Mouse (Mus musculus): ENCODE results near the gene Gm10837. TPM values are rescaled to one million over a fixed set of nuclear protein-coding genes. Genes with fewer than 3 reads are reported as not detected.

Gm10837 gene
- polyA plus RNA-seq, 1 experiment = not detected

- WGBS = 2% methylated on average over 61 of the region's 62 CpGs
- Histone ChIP-seq H3K4me3 (ENCODE audit: extremely low read depth, insufficient read depth, insufficient read length) (peak within 1 kb of the TSS; percentile 46; the same call in 1 of the 2 replicates), H3K27me3 (ENCODE audit: control insufficient read depth, insufficient read depth, low read length) (peaks cover 38% of the 10 kb centered on the region), H3K4me1 (ENCODE audit: control insufficient read depth, insufficient read depth, insufficient read length) (peaks cover 12% of the 10 kb centered on the region), H3K27ac (ENCODE audit: insufficient read depth, low read length) (no peak within 1 kb of the TSS), H3K36me3 (ENCODE audit: control insufficient read depth, insufficient read depth, low read length) (no peaks in the 10 kb centered on the region)
- DNase-seq (ENCODE audit: low read depth in 1 of 2, low spot score in 2 of 2) = no peak
- TF ChIP-seq CTCF (IDR thresholded peaks at IDR 0.05; ENCODE audit: extremely low read depth, insufficient read depth, insufficient read length, insufficient replicate concordance) (no peak), POLR2A (IDR thresholded peaks at IDR 0.05; ENCODE audit: low read depth, low read length) (no peak)
Observed at GRCm38 (mm10) chr14:122464763-122465741, 25.3 kb upstream of the Gm10837 start, which contains the start of gene Zic5. TSS of gene Zic5 (minus strand) at chr14:122465677.

- Histone ChIP-seq H3K36me3 (ENCODE audit: control insufficient read depth, insufficient read depth, low read length) (no peaks in the 10 kb centered on the region), H3K27me3 (ENCODE audit: control insufficient read depth, insufficient read depth, low read length) (peaks cover 38% of the 10 kb centered on the region), H3K4me3 (ENCODE audit: extremely low read depth, insufficient read depth, insufficient read length) (no peak overlapping the region), H3K27ac (ENCODE audit: insufficient read depth, low read length) (no peak overlapping the region), H3K4me1 (ENCODE audit: control insufficient read depth, insufficient read depth, insufficient read length) (peaks cover 12% of the 10 kb centered on the region)
- no peak for DNase-seq (ENCODE audit: low read depth in 1 of 2, low spot score in 2 of 2)
- TF ChIP-seq CTCF (IDR thresholded peaks at IDR 0.05; ENCODE audit: extremely low read depth, insufficient read depth, insufficient read length, insufficient replicate concordance) (no peak), POLR2A (IDR thresholded peaks at IDR 0.05; ENCODE audit: low read depth, low read length) (no peak)
- WGBS = 31% methylated on average over 13 of the region's 13 CpGs
Observed at GRCm38 (mm10) chr14:122465931-122466490, 24.4 kb upstream of the Gm10837 start.

- TF ChIP-seq CTCF (IDR thresholded peaks at IDR 0.05; ENCODE audit: extremely low read depth, insufficient read depth, insufficient read length, insufficient replicate concordance) (no peak), POLR2A (IDR thresholded peaks at IDR 0.05; ENCODE audit: low read depth, low read length) (no peak)
- peaks cover 37% of the 10 kb centered on the region for H3K27me3 ChIP-seq (ENCODE audit: control insufficient read depth, insufficient read depth, low read length)
- peaks cover 12% of the 10 kb centered on the region for H3K4me1 ChIP-seq (ENCODE audit: control insufficient read depth, insufficient read depth, insufficient read length)
- H3K4me3 ChIP-seq (ENCODE audit: extremely low read depth, insufficient read depth, insufficient read length) = no peak overlapping the region
- WGBS = 52% methylated on average over 7 of the region's 7 CpGs
- no peak for DNase-seq (ENCODE audit: low read depth in 1 of 2, low spot score in 2 of 2)
- no peak overlapping the region for H3K27ac ChIP-seq (ENCODE audit: insufficient read depth, low read length)
- no peaks in the 10 kb centered on the region for H3K36me3 ChIP-seq (ENCODE audit: control insufficient read depth, insufficient read depth, low read length)
Observed at GRCm38 (mm10) chr14:122466756-122467362, 23.5 kb upstream of the Gm10837 start.

GRCm38 (mm10) chr14:122467926-122468841 is 22.2 kb upstream of the Gm10837 start:
- no peak for DNase-seq (ENCODE audit: low read depth in 1 of 2, low spot score in 2 of 2)
- peaks cover 12% of the 10 kb centered on the region for H3K4me1 ChIP-seq (ENCODE audit: control insufficient read depth, insufficient read depth, insufficient read length)
- no peaks in the 10 kb centered on the region for H3K36me3 ChIP-seq (ENCODE audit: control insufficient read depth, insufficient read depth, low read length)
- no peak for TF ChIP-seq CTCF (IDR thresholded peaks at IDR 0.05; ENCODE audit: extremely low read depth, insufficient read depth, insufficient read length, insufficient replicate concordance)
- H3K4me3 ChIP-seq (ENCODE audit: extremely low read depth, insufficient read depth, insufficient read length) = no peak overlapping the region
- no peak overlapping the region for H3K27ac ChIP-seq (ENCODE audit: insufficient read depth, low read length)
- WGBS = 12% methylated on average over 23 of the region's 23 CpGs
- peaks cover 35% of the 10 kb centered on the region for H3K27me3 ChIP-seq (ENCODE audit: control insufficient read depth, insufficient read depth, low read length)

GRCm38 (mm10) chr14:122468971-122469755 is 21.2 kb upstream of the Gm10837 start:
- Histone ChIP-seq H3K27me3 (ENCODE audit: control insufficient read depth, insufficient read depth, low read length) (peaks cover 33% of the 10 kb centered on the region), H3K27ac (ENCODE audit: insufficient read depth, low read length) (no peak overlapping the region), H3K4me3 (ENCODE audit: extremely low read depth, insufficient read depth, insufficient read length) (no peak overlapping the region), H3K4me1 (ENCODE audit: control insufficient read depth, insufficient read depth, insufficient read length) (peaks cover 8% of the 10 kb centered on the region), H3K36me3 (ENCODE audit: control insufficient read depth, insufficient read depth, low read length) (no peaks in the 10 kb centered on the region)
- no peak for TF ChIP-seq CTCF (IDR thresholded peaks at IDR 0.05; ENCODE audit: extremely low read depth, insufficient read depth, insufficient read length, insufficient replicate concordance)
- TF ChIP-seq POLR2A (IDR thresholded peaks at IDR 0.05; ENCODE audit: low read depth, low read length) = no peak
- DNase-seq (ENCODE audit: low read depth in 1 of 2, low spot score in 2 of 2) = no peak
- WGBS = 8% methylated on average over 28 of the region's 28 CpGs
